ENCODE assay signal across 20 mouse cellular contexts in genomic region chr11:25314645-25315044, GRCm38 (mm10).
DNase-seq lines count a peak whose midpoint lies in the region; ATAC-seq lines count a peak whose summit lies in the region.
"Had no signal": no experiment of that assay in that cellular context is flagged by ENCODE, and none has a peak within 500 bp of the region (broad histone marks: within the 10 kb centered on the region; RNA-seq: fewer than 3 reads in every experiment).

No protein-coding gene starts in this region.

- no peaks in the 10 kb centered on the region for H3K9me3 ChIP-seq in embryonic facial prominence, embryonic 14.5 days (ENCODE audit: control insufficient read depth, low read length)
- no peaks in the 10 kb centered on the region for H3K9me3 ChIP-seq in embryonic facial prominence, embryonic 10.5 days
- H3K9me3 ChIP-seq in limb, embryonic 13.5 days = no peaks in the 10 kb centered on the region
- no peaks in the 10 kb centered on the region for H3K9me3 ChIP-seq in limb, embryonic 10.5 days (replicated peaks)
- no peaks in the 10 kb centered on the region for H3K9me3 ChIP-seq in intestine, embryonic 15.5 days
- H3K9me3 ChIP-seq: embryonic facial prominence, embryonic 12.5 days; hindbrain, embryonic 10.5 days; liver, embryonic 12.5 days; midbrain, embryonic 10.5 days; stomach, embryonic 15.5 days had no signal

- peak; percentile 11 for DNase-seq in embryonic facial prominence, embryonic 14.5 days (ENCODE audit: low spot score)
- no peak for DNase-seq in embryonic facial prominence, embryonic 10.5 days (ENCODE audit: low spot score)
- no peak for DNase-seq in limb, embryonic 10.5 days (ENCODE audit: low spot score)
- peak; percentile 51 to 62 for DNase-seq in left cerebral cortex, postnatal 14 days (ENCODE audit: low spot score in 2 of 2)
- peak; percentile 87 for DNase-seq in telencephalon, adult 2 months (ENCODE audit: low read depth, low spot score)
- no peak for DNase-seq in cerebellum, adult 11 months
- DNase-seq: cerebellum, adult 9-11 months; gastrocnemius, postnatal 14 days; kidney, postnatal 25 days; lung, postnatal 14 days; thymus, postnatal 14 days had no signal

- no peak overlapping the region for H3K27ac ChIP-seq in embryonic facial prominence, embryonic 14.5 days (replicated peaks; ENCODE audit: low read depth, low read length)
- H3K27ac ChIP-seq in embryonic facial prominence, embryonic 10.5 days (replicated peaks) = no peak overlapping the region
- no peak overlapping the region for H3K27ac ChIP-seq in limb, embryonic 13.5 days
- H3K27ac ChIP-seq in limb, embryonic 10.5 days = no peak overlapping the region
- no peak overlapping the region for H3K27ac ChIP-seq in intestine, embryonic 15.5 days
- H3K27ac ChIP-seq: embryonic facial prominence, embryonic 12.5 days; liver, embryonic 12.5 days; stomach, embryonic 15.5 days had no signal

- WGBS in embryonic facial prominence, embryonic 14.5 days = 46% methylated on average over 10 of the region's 10 CpGs
- WGBS in embryonic facial prominence, embryonic 10.5 days = 81% methylated on average over 10 of the region's 10 CpGs
- 52% methylated on average over 10 of the region's 10 CpGs for WGBS in limb, embryonic 13.5 days
- 74% methylated on average over 10 of the region's 10 CpGs for WGBS in limb, embryonic 10.5 days
- 71% methylated on average over 10 of the region's 10 CpGs for WGBS in intestine, embryonic 15.5 days

- ATAC-seq in embryonic facial prominence, embryonic 14.5 days (ENCODE audit: low read depth) = peak; percentile 62; the same call in 1 of the 2 replicates
- no peak for ATAC-seq in limb, embryonic 13.5 days (ENCODE audit: low FRiP score, low read depth)
- ATAC-seq in intestine, embryonic 15.5 days = no peak
- ATAC-seq: intestine, embryonic 16.5 days; liver, embryonic 12.5 days had no signal

- intact Hi-C loops in left cerebral cortex, postnatal 14 days (cut with DNase I) = no loop called here

- H3K4me2 ChIP-seq in embryonic facial prominence, embryonic 14.5 days (ENCODE audit: low read depth, low read length) = no peak overlapping the region
- peak overlapping the region; percentile 41; the same call in 1 of the 2 replicates for H3K4me2 ChIP-seq in limb, embryonic 13.5 days (replicated peaks)
- no peak overlapping the region for H3K4me2 ChIP-seq in intestine, embryonic 15.5 days (replicated peaks)
- H3K4me2 ChIP-seq: embryonic facial prominence, embryonic 12.5 days; liver, embryonic 12.5 days; stomach, embryonic 15.5 days had no signal

- peaks cover 10% of the 10 kb centered on the region; the same call in 1 of the 2 replicates for H3K4me1 ChIP-seq in embryonic facial prominence, embryonic 14.5 days (ENCODE audit: control insufficient read depth, insufficient read depth, low read length)
- peaks cover 19% of the 10 kb centered on the region for H3K4me1 ChIP-seq in embryonic facial prominence, embryonic 10.5 days
- H3K4me1 ChIP-seq in limb, embryonic 13.5 days = peaks cover 11% of the 10 kb centered on the region
- H3K4me1 ChIP-seq in limb, embryonic 10.5 days = peaks cover 15% of the 10 kb centered on the region
- H3K4me1 ChIP-seq in intestine, embryonic 15.5 days (replicated peaks) = no peaks in the 10 kb centered on the region
- H3K4me1 ChIP-seq: liver, embryonic 12.5 days; stomach, embryonic 15.5 days had no signal

- no peak overlapping the region for H3K9ac ChIP-seq in embryonic facial prominence, embryonic 14.5 days (ENCODE audit: low read depth, low read length)
- H3K9ac ChIP-seq in limb, embryonic 13.5 days = no peak overlapping the region
- H3K9ac ChIP-seq in intestine, embryonic 15.5 days = no peak overlapping the region
- H3K9ac ChIP-seq: embryonic facial prominence, embryonic 12.5 days; liver, embryonic 12.5 days; stomach, embryonic 15.5 days had no signal

- H3K4me3 ChIP-seq in embryonic facial prominence, embryonic 14.5 days (ENCODE audit: low read depth, low read length) = no peak overlapping the region
- no peak overlapping the region for H3K4me3 ChIP-seq in embryonic facial prominence, embryonic 10.5 days
- H3K4me3 ChIP-seq in limb, embryonic 13.5 days = no peak overlapping the region
- no peak overlapping the region for H3K4me3 ChIP-seq in limb, embryonic 10.5 days
- no peak overlapping the region for H3K4me3 ChIP-seq in intestine, embryonic 15.5 days (replicated peaks)
- H3K4me3 ChIP-seq: embryonic facial prominence, embryonic 12.5 days; hindbrain, embryonic 10.5 days; liver, embryonic 12.5 days; midbrain, embryonic 10.5 days; stomach, embryonic 15.5 days had no signal

- no peaks in the 10 kb centered on the region for H3K36me3 ChIP-seq in embryonic facial prominence, embryonic 14.5 days (ENCODE audit: control insufficient read depth, insufficient read depth, low read length)
- H3K36me3 ChIP-seq in embryonic facial prominence, embryonic 10.5 days (replicated peaks) = no peaks in the 10 kb centered on the region
- no peaks in the 10 kb centered on the region for H3K36me3 ChIP-seq in limb, embryonic 13.5 days
- H3K36me3 ChIP-seq in limb, embryonic 10.5 days = no peaks in the 10 kb centered on the region
- H3K36me3 ChIP-seq in intestine, embryonic 15.5 days = no peaks in the 10 kb centered on the region
- H3K36me3 ChIP-seq: embryonic facial prominence, embryonic 12.5 days; hindbrain, embryonic 10.5 days; liver, embryonic 12.5 days; midbrain, embryonic 10.5 days; stomach, embryonic 15.5 days had no signal

- no peaks in the 10 kb centered on the region for H3K27me3 ChIP-seq in embryonic facial prominence, embryonic 14.5 days (replicated peaks; ENCODE audit: control insufficient read depth, insufficient read depth, low read length)
- no peaks in the 10 kb centered on the region for H3K27me3 ChIP-seq in embryonic facial prominence, embryonic 10.5 days (replicated peaks; ENCODE audit: low read depth, poor library complexity, severe bottlenecking)
- no peaks in the 10 kb centered on the region for H3K27me3 ChIP-seq in limb, embryonic 13.5 days
- H3K27me3 ChIP-seq in limb, embryonic 10.5 days (ENCODE audit: low read depth, poor library complexity, severe bottlenecking) = no peaks in the 10 kb centered on the region
- no peaks in the 10 kb centered on the region for H3K27me3 ChIP-seq in intestine, embryonic 15.5 days (replicated peaks)
- H3K27me3 ChIP-seq: CH12.LX; embryonic facial prominence, embryonic 12.5 days; liver, embryonic 12.5 days; stomach, embryonic 15.5 days had no signal

Comparison
In these comparisons a context has a peak if more than half of its experiments do, and no peak if none do; other contexts are left out.
1. DNase-seq: peak in embryonic facial prominence, embryonic 14.5 days (single experiment), left cerebral cortex, postnatal 14 days (2 of 2) and telencephalon, adult 2 months (single experiment); none in embryonic facial prominence, embryonic 10.5 days (single experiment), limb, embryonic 10.5 days (single experiment) and cerebellum, adult 11 months (single experiment).